Mouse (Mus musculus) erythroid progenitor cell, adult 5-6 weeks (primary cell): ENCODE data around the gene Dkc1. TPM values are rescaled to one million over a fixed set of nuclear protein-coding genes. Genes with fewer than 3 reads are reported as not detected.

ENCODE experiments used
- ATAC-seq: replicated peaks from 2 replicates; pipeline ENCODE4 v1.8.0; 2016; ENCODE audit warnings: moderate number of reproducible peaks, mild to moderate bottlenecking, moderate TSS enrichment, inconsistent platforms; ENCODE audit not compliant: poor library complexity, low FRiP score, severe bottlenecking
- total RNA-seq, 2 experiments: library from RNA; stranded (forward) in 1 of 2; stranded (reverse) in 1 of 2; fragments of 150-400 nt in 1 of 2; fragments of 186-747, 209-891 nt in 1 of 2; gene quantifications; 2 replicates each; pipeline versions ENCODE4 v1.2.3 to v1.2.4; 2015 to 2017; ENCODE audit warnings: low replicate concordance in 2 of 2

The Dkc1 gene
- total RNA-seq, 2 experiments from 2014 or later: 54.5 to 107 TPM

- no peak for ATAC-seq
Measured at GRCm38 (mm10) chrX:75136938-75137337, 41.3 kb downstream of the Dkc1 start.

- peak; percentile 96 for ATAC-seq
Measured at GRCm38 (mm10) chrX:75137729-75138128, 42.1 kb downstream of the Dkc1 start.

- ATAC-seq: no peak
Measured at GRCm38 (mm10) chrX:75138182-75138581, 42.5 kb downstream of the Dkc1 start.

GRCm38 (mm10) chrX:75143124-75143555 is 47.5 kb downstream of the Dkc1 start:
- peak; percentile 96 for ATAC-seq

GRCm38 (mm10) chrX:75148414-75148813 is 52.8 kb downstream of the Dkc1 start:
- no peak for ATAC-seq

GRCm38 (mm10) chrX:75150304-75150703 is 54.6 kb downstream of the Dkc1 start:
- ATAC-seq: no peak

GRCm38 (mm10) chrX:75152249-75152648 is 56.6 kb downstream of the Dkc1 start:
- no peak for ATAC-seq

GRCm38 (mm10) chrX:75155576-75156243 is 60.1 kb downstream of the Dkc1 start:
- peak; percentile 93 for ATAC-seq

Other genes with a start within 250 kb of the Dkc1 start
- gene Gab3, start 10.4 kb upstream of the Dkc1 start, total RNA-seq (2015; ENCODE audit: low replicate concordance): 8.0 and 14.8 TPM in 2 replicates
- gene Gab3, start 10.4 kb upstream of the Dkc1 start, total RNA-seq (2017; ENCODE audit: low replicate concordance): 10.7 and 20.9 TPM in 2 replicates
- gene Mpp1, start 35.2 kb downstream of the Dkc1 start, total RNA-seq (2015; ENCODE audit: low replicate concordance): 160 and 233 TPM in 2 replicates
- 150 and 345 TPM in 2 replicates for gene Mpp1, start 35.2 kb downstream of the Dkc1 start, total RNA-seq (2017; ENCODE audit: low replicate concordance)
- gene Smim9, start 67.9 kb downstream of the Dkc1 start, total RNA-seq (2015; ENCODE audit: low replicate concordance): not detected in 2 replicates
- gene Smim9, start 67.9 kb downstream of the Dkc1 start, total RNA-seq (2017; ENCODE audit: low replicate concordance): not detected in 2 replicates